ENCODE assay signal across 8 mouse cellular contexts in the genomic region with DNA sequence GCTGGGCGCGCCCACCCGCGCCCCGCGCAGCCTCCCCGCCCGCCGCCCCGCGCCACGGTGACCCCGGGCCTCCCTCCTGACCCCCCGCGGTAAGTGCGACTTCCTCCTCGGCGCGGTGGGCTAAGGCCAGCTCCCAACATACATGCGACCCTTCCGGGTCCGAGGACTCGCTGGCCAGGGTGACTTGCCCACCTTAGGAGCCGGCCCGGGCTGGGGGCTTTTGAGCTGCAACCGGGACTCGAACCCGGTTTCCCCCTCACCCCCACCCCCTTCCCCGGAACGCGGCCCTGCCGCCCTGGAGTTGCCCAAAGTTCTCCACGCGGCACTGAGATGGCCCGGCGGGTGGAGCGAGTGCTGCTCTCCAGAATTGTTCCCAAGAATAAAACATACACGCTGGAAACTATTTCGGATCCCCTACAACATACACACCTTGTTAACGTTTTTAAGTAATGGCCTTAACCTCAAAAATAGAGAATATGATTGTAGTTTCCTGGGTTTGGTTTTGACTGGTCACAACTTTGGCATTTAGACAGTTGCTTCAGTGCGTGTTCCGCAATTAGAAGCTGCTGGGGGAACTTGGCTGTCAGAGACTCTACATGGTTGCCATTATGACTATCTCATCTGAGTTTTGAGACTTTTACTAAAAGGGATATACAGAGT. TPM values are rescaled to one million over a fixed set of nuclear protein-coding genes. Genes with fewer than 3 reads are reported as not detected.
DNase-seq lines count a peak whose midpoint lies in the region; TF ChIP-seq lines count a peak whose summit lies in the region.

No protein-coding gene starts in this region.

- intact Hi-C loops in left cerebral cortex, postnatal 10 days (cut with DNase I) = no loop called here

- no peaks in the 10 kb centered on the region for H3K36me3 ChIP-seq in ES-E14 (ENCODE audit: control insufficient read depth, insufficient read depth, low read length, poor library complexity, severe bottlenecking)
- H3K36me3 ChIP-seq in kidney, adult 2 months (ENCODE audit: control insufficient read depth, insufficient read depth, low read length) = no peaks in the 10 kb centered on the region

- no peaks in the 10 kb centered on the region for H3K27me3 ChIP-seq in kidney, adult 2 months (replicated peaks; ENCODE audit: control insufficient read depth, insufficient read depth, low read length)

- H3K4me1 ChIP-seq in ES-E14 (ENCODE audit: control insufficient read depth in 2 of 2, insufficient read depth in 2 of 2, low read length in 2 of 2, poor library complexity in 1 of 2) = peaks cover 1 to 3% of the 10 kb centered on the region in 2 experiments; a peak in 2 of 4 replicates
- H3K4me1 ChIP-seq in cortical plate, adult 2 months (ENCODE audit: control insufficient read depth, insufficient read depth, low read length) = 0 out of 2 replicates have a peak, but pooled peaks cover 2% of the 10 kb centered on the region
- H3K4me1 ChIP-seq in kidney, adult 2 months (ENCODE audit: control insufficient read depth, insufficient read depth, low read length) = no peaks in the 10 kb centered on the region

- H3K27ac ChIP-seq in ES-E14 (ENCODE audit: insufficient read depth, low read depth, low read length, poor library complexity, severe bottlenecking) = peak overlapping the region; percentile 19; the same call in 1 of the 2 replicates
- no peak overlapping the region for H3K27ac ChIP-seq in cortical plate, adult 2 months (ENCODE audit: insufficient read depth, low read length)
- H3K27ac ChIP-seq in kidney, adult 2 months (ENCODE audit: insufficient read depth, low read depth, low read length) = peak overlapping the region; percentile 59

- DNase-seq in 3T3-L1 (ENCODE audit: low read depth, low spot score) = peak; percentile 53
- DNase-seq in ES-E14 (ENCODE audit: low read depth, low spot score) = no peak
- peak; percentile 42 for DNase-seq in heart, adult 8-10 months (ENCODE audit: low spot score)
- DNase-seq in kidney, adult 2 months = peak; percentile 50
- DNase-seq in lung, postnatal 10 days = peak; percentile 45
- peak; percentile 34 for DNase-seq in retina, embryonic 14.5 days (ENCODE audit: low spot score)
- DNase-seq in left cerebral cortex, postnatal 10 days (ENCODE audit: extremely low spot score in 1 of 2, low spot score in 2 of 2) = no peak

- TF ChIP-seq POLR2A in cortical plate, adult 2 months (IDR thresholded peaks at IDR 0.05; ENCODE audit: extremely low read depth, insufficient read depth, low read length) = no peak
- TF ChIP-seq POLR2A in kidney, adult 2 months (IDR thresholded peaks at IDR 0.05; ENCODE audit: low read depth, low read length) = no peak

- H3K9me3 ChIP-seq in ES-E14 (ENCODE audit: control insufficient read depth, insufficient read depth, low read depth, low read length) = no peaks in the 10 kb centered on the region

- TF ChIP-seq CTCF in cortical plate, adult 2 months (IDR thresholded peaks at IDR 0.05; ENCODE audit: extremely low read depth, insufficient read depth, low read length) = no peak
- TF ChIP-seq CTCF in kidney, adult 2 months (conservative IDR thresholded peaks at IDR 0.05; ENCODE audit: insufficient read depth, insufficient read length, low read depth, low read length) = no peak

- H3K9ac ChIP-seq in ES-E14 (ENCODE audit: insufficient read depth, low read depth, low read length, poor library complexity, severe bottlenecking) = peak overlapping the region; percentile 90

- WGBS in kidney, adult 2 months = 3% methylated on average over 39 of the region's 42 CpGs

- peak overlapping the region; percentile 70 to 100 for H3K4me3 ChIP-seq in ES-E14 (ENCODE audit: insufficient read depth in 1 of 2, low read depth in 1 of 2, low read length in 2 of 2, poor library complexity in 1 of 2, severe bottlenecking in 1 of 2)
- H3K4me3 ChIP-seq in cortical plate, adult 2 months (ENCODE audit: insufficient read depth, low read length) = peak overlapping the region; percentile 37
- H3K4me3 ChIP-seq in kidney, adult 2 months (ENCODE audit: insufficient read depth, low read depth, low read length) = peak overlapping the region; percentile 79

- in situ Hi-C loops in ES-E14 (cut with MboI; ENCODE audit: low sequenced_read_pairs in 2 of 2, unreplicated experiment in 2 of 2) = no loop called here

TF ChIP-seq in ES-E14, 5 proteins besides CTCF, POLR2A, EP300 and RAD21:
- TF ChIP-seq HCFC1 (IDR thresholded peaks at IDR 0.05; ENCODE audit: borderline replicate concordance, insufficient read depth, low read length) (no peak), MAFK (IDR thresholded peaks at IDR 0.05; ENCODE audit: insufficient read depth, low read depth, low read length) (no peak), CHD2 (IDR thresholded peaks at IDR 0.05; ENCODE audit: low read depth, low read length) (no peak), ZC3H11A (IDR thresholded peaks at IDR 0.05; ENCODE audit: borderline replicate concordance, low read depth, low read length) (no peak), ZNF384 (IDR thresholded peaks at IDR 0.05; ENCODE audit: low read depth, low read length) (no peak)

RNA-seq across cellular contexts. Expression of a gene that starts 0.6 kb away (rescaled TPM):
- 5.0 and 5.2 TPM in 2 replicates for total RNA-seq in ES-E14 (2012; rRNA removed)
- polyA plus RNA-seq in cortical plate, adult 2 months (2012; rRNA removed) = 46.9 and 49.1 TPM in 2 replicates
- 10 to 100 TPM; 13.0 to 16.0 (median 13.4) TPM for total RNA-seq in heart, adult 8-10 months (2022)
- 24.8 and 25.2 TPM in 2 replicates for polyA plus RNA-seq in kidney, adult 2 months (2012; rRNA removed)
- total RNA-seq in left cerebral cortex, postnatal 10 days (2021) = 10 to 100 TPM; 61.4 to 62.9 TPM

RNA-seq across cellular contexts. Expression of a gene that starts 16.0 kb away (rescaled TPM):
- 0.40 TPM in 1 of 2 replicates, not detected in the other for total RNA-seq in ES-E14 (2012; rRNA removed)
- 0.23 and 0.38 TPM in 2 replicates for polyA plus RNA-seq in cortical plate, adult 2 months (2012; rRNA removed)
- under 1 TPM in 1 of 4 experiments, not detected in 3; 0.17 TPM for total RNA-seq in heart, adult 8-10 months (2022)
- polyA plus RNA-seq in kidney, adult 2 months (2012; rRNA removed) = 0.11 and 0.19 TPM in 2 replicates
- under 1 TPM in 1 of 2 experiments, not detected in 1; 0.67 TPM for total RNA-seq in left cerebral cortex, postnatal 10 days (2021)

Comparison
In these comparisons a context has a peak if more than half of its experiments do, and no peak if none do; other contexts are left out.
1. DNase-seq: peak in 3T3-L1 (single experiment), heart, adult 8-10 months (single experiment), kidney, adult 2 months (single experiment), lung, postnatal 10 days (single experiment) and retina, embryonic 14.5 days (single experiment); none in ES-E14 (single experiment) and left cerebral cortex, postnatal 10 days (0 of 2).
2. Peak in every context shown above with its lines, with median percentiles within 50 percentile points of each other: H3K4me3 ChIP-seq.